Mouse (Mus musculus): ENCODE data around the gene Bcat1. TPM values are rescaled to one million over a fixed set of nuclear protein-coding genes. Genes with fewer than 3 reads are reported as not detected.

The Bcat1 gene
- polyA plus RNA-seq, 1 experiment from 2014 or later, result 85.1 TPM

DNA sequence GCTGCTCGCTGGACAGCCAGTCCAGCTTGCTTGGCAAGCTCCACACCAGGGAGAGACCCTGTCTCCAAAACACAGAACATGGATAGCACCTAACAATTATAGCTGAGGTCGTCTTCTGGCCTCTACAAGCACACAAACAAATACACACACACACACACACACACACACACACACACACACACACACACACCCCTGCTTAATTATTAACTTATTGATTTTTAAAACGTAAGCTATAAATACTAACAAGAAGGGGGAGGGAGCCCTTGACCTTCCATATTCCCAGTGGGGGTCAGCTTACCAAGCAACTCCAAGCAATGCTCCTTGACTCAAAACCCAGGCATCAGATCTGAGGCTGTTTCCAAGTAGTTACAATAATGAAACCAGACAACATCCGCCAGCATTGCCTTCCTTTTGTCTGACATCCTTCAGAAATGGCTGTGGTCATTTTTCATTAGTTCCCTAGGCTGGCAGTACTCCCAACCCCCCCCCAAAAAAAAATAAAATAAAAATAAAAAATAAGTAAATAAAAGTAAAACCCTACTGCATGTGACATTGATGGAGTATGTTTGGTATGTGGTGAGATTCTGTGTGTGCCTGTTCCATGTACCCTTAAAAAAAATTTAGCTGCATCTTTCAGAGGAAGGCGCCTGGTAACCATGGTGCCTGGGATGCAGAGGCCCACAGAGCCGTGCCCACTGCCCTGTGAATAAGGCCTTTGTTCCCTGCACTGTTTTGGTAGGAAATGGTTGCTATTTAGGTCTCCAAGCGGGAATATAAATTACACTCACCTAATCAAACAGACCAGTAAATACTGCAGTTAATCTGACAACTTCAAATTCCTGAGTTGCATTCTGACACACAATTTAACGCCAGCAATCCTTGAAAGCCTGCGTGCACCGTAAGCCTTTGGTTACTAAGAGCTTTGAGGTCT is 131.3 kb downstream of the Bcat1 start:
- H3K9ac ChIP-seq, result no peak overlapping the region

More for the DNA sequence above, 131.3 kb downstream of the Bcat1 start:
- ATAC-seq (ENCODE audit: low FRiP score, low read depth), result peak; percentile 81
- H3K4me2 ChIP-seq (replicated peaks), result peak overlapping the region; percentile 43
- no peak overlapping the region for H3K27ac ChIP-seq
- H3K9me3 ChIP-seq, result no peaks in the 10 kb centered on the region
- no peak overlapping the region for H3K4me3 ChIP-seq
- no peaks in the 10 kb centered on the region for H3K36me3 ChIP-seq
- peaks cover 18% of the 10 kb centered on the region for H3K4me1 ChIP-seq
- no peaks in the 10 kb centered on the region for H3K27me3 ChIP-seq (replicated peaks)
- 19% methylated on average over 10 of the region's 10 CpGs for WGBS

Other genes with a start within 250 kb of the Bcat1 start
- 1.9 and 2.4 TPM in 2 replicates for gene Lrmp, start 39.5 kb upstream of the Bcat1 start, polyA plus RNA-seq (2016; fragmentation: Nextera tagmentation; extraction: Ambion mirVana)
- gene Casc1, start 134.8 kb upstream of the Bcat1 start, polyA plus RNA-seq (2016; fragmentation: Nextera tagmentation; extraction: Ambion mirVana), result 0.59 and 0.60 TPM in 2 replicates
- gene Etfrf1, start 134.9 kb upstream of the Bcat1 start, polyA plus RNA-seq (2016; fragmentation: Nextera tagmentation; extraction: Ambion mirVana), result 31.7 and 34.7 TPM in 2 replicates
- gene Kras, start 174.1 kb upstream of the Bcat1 start, polyA plus RNA-seq (2016; fragmentation: Nextera tagmentation; extraction: Ambion mirVana), result 102 and 114 TPM in 2 replicates